ENCODE assay signal across 8 mouse cellular contexts in the genomic region with DNA sequence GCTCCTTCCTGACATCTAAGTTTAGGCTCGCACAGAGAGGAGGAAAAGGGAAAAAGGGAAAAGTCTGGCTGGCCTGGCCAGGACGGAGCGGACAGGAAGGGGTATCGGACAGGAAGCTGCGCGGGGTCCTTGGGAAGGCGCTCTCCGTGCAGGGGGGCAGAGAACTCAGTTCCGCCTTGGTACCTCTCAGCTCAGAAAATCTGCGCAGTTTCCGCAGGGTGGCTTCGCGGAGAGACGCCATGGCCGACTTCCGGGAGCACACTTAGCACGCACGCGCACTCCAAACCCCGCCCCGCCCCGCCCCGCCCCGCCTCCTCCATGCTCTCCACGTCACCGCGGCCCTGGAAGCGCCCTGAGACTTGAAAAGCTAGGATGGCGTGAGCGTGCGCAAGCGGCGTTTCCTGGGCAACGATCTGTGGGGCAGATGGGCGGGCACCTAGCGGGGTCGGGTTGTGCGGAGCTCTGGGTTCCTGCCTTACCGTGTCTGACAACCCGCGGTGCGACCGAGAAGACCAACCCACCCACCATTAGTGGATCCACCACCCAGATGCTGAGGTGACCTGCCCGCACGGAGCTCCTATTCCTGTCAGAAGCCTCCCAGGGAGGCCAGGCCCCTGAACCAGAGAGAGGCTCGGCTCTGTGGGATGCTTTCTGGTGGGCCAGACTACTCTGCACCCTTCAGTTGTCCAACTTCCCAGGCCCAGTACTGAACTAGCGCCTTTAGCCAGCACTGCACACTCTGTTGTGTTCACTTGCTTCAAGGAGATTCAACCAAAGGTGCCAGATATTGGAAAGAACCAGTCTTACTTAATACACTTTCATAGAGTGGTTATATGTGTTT. TPM values are rescaled to one million over a fixed set of nuclear protein-coding genes. Genes with fewer than 3 reads are reported as not detected.
DNase-seq lines count a peak whose midpoint lies in the region; ATAC-seq and TF ChIP-seq lines count a peak whose summit lies in the region.

A gene (minus strand): TSS at position 288 of the 841 bp plus-strand sequence.
A gene (plus strand): TSS at position 319 of the 841 bp plus-strand sequence.

- H3K27me3 ChIP-seq in embryonic facial prominence, embryonic 13.5 days, result no peaks in the 10 kb centered on the region
- H3K27me3 ChIP-seq in kidney, adult 2 months (replicated peaks; ENCODE audit: control insufficient read depth, insufficient read depth, low read length), result no peaks in the 10 kb centered on the region
- no peaks in the 10 kb centered on the region for H3K27me3 ChIP-seq in limb, embryonic 12.5 days
- H3K27me3 ChIP-seq in midbrain, embryonic 15.5 days (replicated peaks), result no peaks in the 10 kb centered on the region
- no peaks in the 10 kb centered on the region for H3K27me3 ChIP-seq in spleen, adult 2 months (ENCODE audit: control insufficient read depth, insufficient read depth, low read length)

- peak within 1 kb of the TSS; percentile 81 for H3K9ac ChIP-seq in embryonic facial prominence, embryonic 13.5 days
- peak within 1 kb of the TSS; percentile 67 for H3K9ac ChIP-seq in limb, embryonic 12.5 days (replicated peaks)
- peak within 1 kb of the TSS; percentile 74 for H3K9ac ChIP-seq in midbrain, embryonic 15.5 days

- no peak for TF ChIP-seq CTCF in kidney, adult 2 months (conservative IDR thresholded peaks at IDR 0.05; ENCODE audit: insufficient read depth, insufficient read length, low read depth, low read length)
- no peak for TF ChIP-seq CTCF in spleen, adult 2 months (IDR thresholded peaks at IDR 0.05; ENCODE audit: extremely low read depth, insufficient read depth, insufficient read length, insufficient replicate concordance)

- peak within 1 kb of the TSS; percentile 84 for H3K27ac ChIP-seq in embryonic facial prominence, embryonic 13.5 days
- peak within 1 kb of the TSS; percentile 74 for H3K27ac ChIP-seq in kidney, adult 2 months (ENCODE audit: insufficient read depth, low read depth, low read length)
- H3K27ac ChIP-seq in limb, embryonic 12.5 days, result peak within 1 kb of the TSS; percentile 87
- peak within 1 kb of the TSS; percentile 92 for H3K27ac ChIP-seq in midbrain, embryonic 15.5 days
- H3K27ac ChIP-seq in spleen, adult 2 months (ENCODE audit: insufficient read depth, low read length), result peak within 1 kb of the TSS; percentile 64

- H3K4me3 ChIP-seq in embryonic facial prominence, embryonic 13.5 days, result peak within 1 kb of the TSS; percentile 70
- peak within 1 kb of the TSS; percentile 96 for H3K4me3 ChIP-seq in kidney, adult 2 months (ENCODE audit: insufficient read depth, low read depth, low read length)
- peak within 1 kb of the TSS; percentile 61 for H3K4me3 ChIP-seq in limb, embryonic 12.5 days (replicated peaks)
- peak within 1 kb of the TSS; percentile 71 for H3K4me3 ChIP-seq in midbrain, embryonic 15.5 days
- H3K4me3 ChIP-seq in spleen, adult 2 months (ENCODE audit: extremely low read depth, insufficient read depth, insufficient read length), result peak within 1 kb of the TSS; percentile 66

- H3K4me2 ChIP-seq in embryonic facial prominence, embryonic 13.5 days, result peak within 1 kb of the TSS; percentile 66
- peak within 1 kb of the TSS; percentile 65 for H3K4me2 ChIP-seq in limb, embryonic 12.5 days
- peak within 1 kb of the TSS; percentile 63 for H3K4me2 ChIP-seq in midbrain, embryonic 15.5 days

- no peaks in the 10 kb centered on the region for H3K36me3 ChIP-seq in embryonic facial prominence, embryonic 13.5 days
- no peaks in the 10 kb centered on the region; the same call in 1 of the 2 replicates for H3K36me3 ChIP-seq in kidney, adult 2 months (ENCODE audit: control insufficient read depth, insufficient read depth, low read length)
- peaks cover 8% of the 10 kb centered on the region; the same call in 1 of the 2 replicates for H3K36me3 ChIP-seq in limb, embryonic 12.5 days
- H3K36me3 ChIP-seq in midbrain, embryonic 15.5 days (replicated peaks), result no peaks in the 10 kb centered on the region
- H3K36me3 ChIP-seq in spleen, adult 2 months (ENCODE audit: control insufficient read depth, insufficient read depth, low read length), result peaks cover 3% of the 10 kb centered on the region; the same call in 1 of the 2 replicates

- WGBS in embryonic facial prominence, embryonic 13.5 days, result under 1% methylated on average over 47 of the region's 47 CpGs
- 1% methylated on average over 47 of the region's 47 CpGs for WGBS in kidney, adult 2 months
- WGBS in limb, embryonic 12.5 days, result under 1% methylated on average over 47 of the region's 47 CpGs
- WGBS in midbrain, embryonic 15.5 days, result under 1% methylated on average over 47 of the region's 47 CpGs
- 4% methylated on average over 42 of the region's 47 CpGs for WGBS in spleen, adult 2 months

- peak; percentile 93 for DNase-seq in 3134 (ENCODE audit: extremely low read depth, insufficient read length, low spot score)
- DNase-seq in adrenal gland, postnatal 36 days, result peak; percentile 95
- peak; percentile 90 to 92 for DNase-seq in heart, adult 18-20 months
- peak; percentile 95 for DNase-seq in kidney, adult 2 months
- peak; percentile 63 to 73 for DNase-seq in spleen, adult 2 months (ENCODE audit: low read depth in 1 of 2, low spot score in 2 of 2)

- peak; percentile 99 for ATAC-seq in embryonic facial prominence, embryonic 13.5 days (ENCODE audit: insufficient number of reproducible peaks, insufficient read depth, low FRiP score, low TSS enrichment, low read depth)
- ATAC-seq in limb, embryonic 12.5 days (ENCODE audit: insufficient number of reproducible peaks, insufficient read depth, low FRiP score, low TSS enrichment, low read depth), result peak; percentile 99
- peak; percentile 100 for ATAC-seq in midbrain, embryonic 15.5 days (replicated peaks)

- H3K4me1 ChIP-seq in embryonic facial prominence, embryonic 13.5 days, result no peaks in the 10 kb centered on the region
- no peaks in the 10 kb centered on the region; the same call in 1 of the 2 replicates for H3K4me1 ChIP-seq in kidney, adult 2 months (ENCODE audit: control insufficient read depth, insufficient read depth, low read length)
- H3K4me1 ChIP-seq in limb, embryonic 12.5 days (replicated peaks), result no peaks in the 10 kb centered on the region; the same call in 1 of the 2 replicates
- peaks cover 16% of the 10 kb centered on the region for H3K4me1 ChIP-seq in midbrain, embryonic 15.5 days
- H3K4me1 ChIP-seq in spleen, adult 2 months (ENCODE audit: control insufficient read depth, insufficient read depth, insufficient read length), result no peaks in the 10 kb centered on the region; the same call in 1 of the 2 replicates

- H3K9me3 ChIP-seq in embryonic facial prominence, embryonic 13.5 days, result no peaks in the 10 kb centered on the region
- H3K9me3 ChIP-seq in limb, embryonic 12.5 days, result no peaks in the 10 kb centered on the region
- no peaks in the 10 kb centered on the region for H3K9me3 ChIP-seq in midbrain, embryonic 15.5 days

- TF ChIP-seq POLR2A in kidney, adult 2 months (IDR thresholded peaks at IDR 0.05; ENCODE audit: low read depth, low read length), result peak; percentile 52
- peak; percentile 63 for TF ChIP-seq POLR2A in spleen, adult 2 months (IDR thresholded peaks at IDR 0.05; ENCODE audit: low read depth, low read length)

RNA-seq across cellular contexts. Expression of the first gene that starts in this region (rescaled TPM):
- total RNA-seq in adrenal gland, postnatal 36 days (2021), result 10 to 100 TPM; 27.9 to 28.6 TPM
- 14.0 and 15.3 TPM in 2 replicates for polyA plus RNA-seq in embryonic facial prominence, embryonic 13.5 days (2015; fragmentation: Nextera tagmentation; extraction: Ambion mirVana)
- total RNA-seq in heart, adult 18-20 months (2021), result 10 to 100 TPM; 11.4 to 12.1 TPM
- 12.1 and 12.5 TPM in 2 replicates for polyA plus RNA-seq in kidney, adult 2 months (2012; rRNA removed)
- polyA plus RNA-seq in limb, embryonic 12.5 days (2016; fragmentation: Nextera tagmentation; extraction: Ambion mirVana), result 14.3 and 16.8 TPM in 2 replicates
- 19.7 and 20.0 TPM in 2 replicates for polyA plus RNA-seq in midbrain, embryonic 15.5 days (2015; fragmentation: Nextera tagmentation; extraction: Ambion mirVana)
- 5.3 and 6.2 TPM in 2 replicates for polyA plus RNA-seq in spleen, adult 2 months (2012; rRNA removed)

RNA-seq across cellular contexts. Expression of the second gene that starts in this region (rescaled TPM):
- total RNA-seq in adrenal gland, postnatal 36 days (2021), result 1 to 10 TPM in 1 of 2 experiments, under 1 TPM in 1; 0.70 to 1.2 TPM
- polyA plus RNA-seq in embryonic facial prominence, embryonic 13.5 days (2015; fragmentation: Nextera tagmentation; extraction: Ambion mirVana), result 0.87 and 0.89 TPM in 2 replicates
- total RNA-seq in heart, adult 18-20 months (2021), result under 1 TPM; 0.27 to 0.49 TPM
- 0.72 and 0.81 TPM in 2 replicates for polyA plus RNA-seq in kidney, adult 2 months (2012; rRNA removed)
- 0.81 and 1.3 TPM in 2 replicates for polyA plus RNA-seq in limb, embryonic 12.5 days (2016; fragmentation: Nextera tagmentation; extraction: Ambion mirVana)
- 0.86 and 1.4 TPM in 2 replicates for polyA plus RNA-seq in midbrain, embryonic 15.5 days (2015; fragmentation: Nextera tagmentation; extraction: Ambion mirVana)
- 0.07 and 0.12 TPM in 2 replicates for polyA plus RNA-seq in spleen, adult 2 months (2012; rRNA removed)

Comparison
In these comparisons a context has a peak if more than half of its experiments do, and no peak if none do; other contexts are left out.
1. Peak in every context shown above with its lines: DNase-seq, ATAC-seq, H3K4me3 ChIP-seq and H3K27ac ChIP-seq.